Mouse (Mus musculus) Muller cell, postnatal 12 days (primary cell): ENCODE results near the gene Psmc3ip.

ENCODE experiments used
- DNase-seq: peaks from one replicate; pipeline ENCODE4 v3.0.0-alpha.2; 2015; ENCODE audit errors: inconsistent ontology term

The Psmc3ip gene

GRCm38 (mm10) chr11:101119131-101119760, 24.0 kb upstream of the Psmc3ip start:
- DNase-seq = no peak

- DNase-seq = no peak
These were observed 22.9 kb upstream of the Psmc3ip start for GRCm38 (mm10) chr11:101118105-101118504.

GRCm38 (mm10) chr11:101115564-101115963, 20.3 kb upstream of the Psmc3ip start:
- peak; percentile 33 for DNase-seq

- DNase-seq = no peak
These were observed 16.9 kb upstream of the Psmc3ip start for GRCm38 (mm10) chr11:101112186-101112585.

- no peak for DNase-seq
These were observed 15.9 kb upstream of the Psmc3ip start for GRCm38 (mm10) chr11:101111178-101111577.

- DNase-seq = no peak
These were observed 15.5 kb upstream of the Psmc3ip start for GRCm38 (mm10) chr11:101110708-101111107.

- DNase-seq = no peak
These were observed 14.1 kb upstream of the Psmc3ip start for GRCm38 (mm10) chr11:101109351-101109750.

- no peak for DNase-seq
These were observed 7.8 kb upstream of the Psmc3ip start for GRCm38 (mm10) chr11:101103011-101103410.

- DNase-seq = no peak
These were observed 3.0 kb upstream of the Psmc3ip start for GRCm38 (mm10) chr11:101098231-101098630.

- DNase-seq = no peak
These were observed 314 bp downstream of the Psmc3ip start for GRCm38 (mm10) chr11:101094930-101095313.

GRCm38 (mm10) chr11:101089931-101090330, 5.3 kb downstream of the Psmc3ip start:
- no peak for DNase-seq

GRCm38 (mm10) chr11:101087682-101088055, 7.6 kb downstream of the Psmc3ip start:
- DNase-seq = no peak

- DNase-seq = peak; percentile 87
These were observed 8.2 kb downstream of the Psmc3ip start, which contains the start of gene Mlx for GRCm38 (mm10) chr11:101086756-101087681. Mlx (plus strand) TSS chr11:101087277.

GRCm38 (mm10) chr11:101086323-101086674, 8.9 kb downstream of the Psmc3ip start:
- no peak for DNase-seq

- no peak for DNase-seq
These were observed 9.5 kb downstream of the Psmc3ip start for GRCm38 (mm10) chr11:101085617-101086322.

- no peak for DNase-seq
These were observed 10.4 kb downstream of the Psmc3ip start for GRCm38 (mm10) chr11:101084811-101085210.

- DNase-seq = no peak
These were observed 11.0 kb downstream of the Psmc3ip start for GRCm38 (mm10) chr11:101084246-101084645.

GRCm38 (mm10) chr11:101083083-101083697, 12.0 kb downstream of the Psmc3ip start:
- DNase-seq = no peak

- DNase-seq = peak; percentile 95
These were observed 12.8 kb downstream of the Psmc3ip start, which contains the start of gene Coasy for GRCm38 (mm10) chr11:101082208-101083082. Coasy (plus strand) TSS chr11:101082565.

GRCm38 (mm10) chr11:101081659-101082058, 13.6 kb downstream of the Psmc3ip start:
- DNase-seq = no peak

- no peak for DNase-seq
These were observed 14.8 kb downstream of the Psmc3ip start for GRCm38 (mm10) chr11:101080421-101080820.
